Comparison of ENCODE assay signal across 26 mouse cellular contexts in genomic region chr3:123550487-123550886, GRCm38 (mm10).
DNase-seq lines count a peak whose midpoint lies in the region; ATAC-seq and TF ChIP-seq lines count a peak whose summit lies in the region.
"Had no signal": no experiment of that assay in that cellular context is flagged by ENCODE, and none has a peak within 500 bp of the region (broad histone marks: within the 10 kb centered on the region; RNA-seq: fewer than 3 reads in every experiment).

No protein-coding gene starts in this region.

- no peak overlapping the region for H3K4me3 ChIP-seq in liver, embryonic 13.5 days (replicated peaks)
- H3K4me3 ChIP-seq in liver, embryonic 12.5 days, result no peak overlapping the region
- no peak overlapping the region for H3K4me3 ChIP-seq in liver, embryonic 15.5 days (replicated peaks)
- H3K4me3 ChIP-seq in liver, postnatal 0 days (ENCODE audit: low read depth, low read length), result no peak overlapping the region
- H3K4me3 ChIP-seq: embryonic facial prominence, embryonic 13.5 days; embryonic facial prominence, embryonic 15.5 days; erythroblast, embryonic 14.5 days; forebrain, embryonic 10.5 days; forebrain, embryonic 12.5 days had no signal

- no peak overlapping the region for H3K27ac ChIP-seq in liver, embryonic 13.5 days
- no peak overlapping the region for H3K27ac ChIP-seq in liver, embryonic 12.5 days
- no peak overlapping the region for H3K27ac ChIP-seq in liver, embryonic 15.5 days (replicated peaks)
- H3K27ac ChIP-seq in liver, postnatal 0 days (ENCODE audit: low read depth), result no peak overlapping the region
- H3K27ac ChIP-seq: embryonic facial prominence, embryonic 13.5 days; embryonic facial prominence, embryonic 15.5 days; forebrain, embryonic 10.5 days; forebrain, embryonic 12.5 days had no signal

- no peaks in the 10 kb centered on the region for H3K9me3 ChIP-seq in liver, embryonic 13.5 days (replicated peaks)
- no peaks in the 10 kb centered on the region for H3K9me3 ChIP-seq in liver, embryonic 12.5 days (replicated peaks)
- H3K9me3 ChIP-seq in liver, embryonic 15.5 days (replicated peaks), result no peaks in the 10 kb centered on the region
- H3K9me3 ChIP-seq in liver, postnatal 0 days (ENCODE audit: low read length), result no peaks in the 10 kb centered on the region
- H3K9me3 ChIP-seq: embryonic facial prominence, embryonic 13.5 days; embryonic facial prominence, embryonic 15.5 days; forebrain, embryonic 10.5 days; forebrain, embryonic 12.5 days had no signal

- no peak for TF ChIP-seq CTCF in liver, postnatal 0 days (IDR thresholded peaks at IDR 0.05; ENCODE audit: low read depth)

- no peak overlapping the region for H3K9ac ChIP-seq in liver, embryonic 13.5 days
- no peak overlapping the region for H3K9ac ChIP-seq in liver, embryonic 12.5 days
- H3K9ac ChIP-seq in liver, embryonic 15.5 days, result no peak overlapping the region
- H3K9ac ChIP-seq in liver, postnatal 0 days (replicated peaks), result no peak overlapping the region
- H3K9ac ChIP-seq: embryonic facial prominence, embryonic 13.5 days; embryonic facial prominence, embryonic 15.5 days; forebrain, embryonic 12.5 days had no signal

- no peaks in the 10 kb centered on the region for H3K27me3 ChIP-seq in liver, embryonic 13.5 days
- H3K27me3 ChIP-seq in liver, embryonic 12.5 days (replicated peaks), result no peaks in the 10 kb centered on the region
- no peaks in the 10 kb centered on the region for H3K27me3 ChIP-seq in liver, embryonic 15.5 days
- no peaks in the 10 kb centered on the region for H3K27me3 ChIP-seq in liver, postnatal 0 days (ENCODE audit: insufficient read depth, low read length)
- H3K27me3 ChIP-seq: CH12.LX; embryonic facial prominence, embryonic 13.5 days; embryonic facial prominence, embryonic 15.5 days; forebrain, embryonic 12.5 days had no signal

- H3K36me3 ChIP-seq in liver, embryonic 13.5 days, result no peaks in the 10 kb centered on the region
- no peaks in the 10 kb centered on the region for H3K36me3 ChIP-seq in liver, embryonic 12.5 days
- no peaks in the 10 kb centered on the region for H3K36me3 ChIP-seq in liver, embryonic 15.5 days (replicated peaks)
- H3K36me3 ChIP-seq in liver, postnatal 0 days (replicated peaks; ENCODE audit: insufficient read depth, low read length), result no peaks in the 10 kb centered on the region
- H3K36me3 ChIP-seq: embryonic facial prominence, embryonic 13.5 days; forebrain, embryonic 10.5 days; forebrain, embryonic 12.5 days; G1E had no signal

- no peak for DNase-seq in liver, embryonic 13.5 days
- DNase-seq in liver, postnatal 0 days, result no peak
- no peak for DNase-seq in thymus, postnatal 4 days
- DNase-seq: adrenal gland, adult 2 months; adrenal gland, postnatal 10 days; adrenal gland, postnatal 25 days; B cell, adult 2 months; cerebellum, adult 11 months; cerebellum, adult 18-20 months; cerebellum, adult 8-10 months; cerebellum, adult 9-11 months; cerebellum, postnatal 14 days; cerebellum, postnatal 36 days; embryo, embryonic 11 days had no signal

- peak; percentile 34; the same call in 1 of the 2 replicates for ATAC-seq in liver, embryonic 13.5 days (ENCODE audit: low read depth)
- no peak for ATAC-seq in liver, embryonic 12.5 days
- peak; percentile 45; the same call in 1 of the 2 replicates for ATAC-seq in liver, embryonic 15.5 days (ENCODE audit: insufficient read depth)
- no peak for ATAC-seq in liver, postnatal 0 days
- ATAC-seq: CD4-positive, CD25-positive, alpha-beta regulatory T cell, adult 4 months; forebrain, embryonic 14.5 days; forebrain, embryonic 16.5 days had no signal

- peaks cover 8% of the 10 kb centered on the region for H3K4me1 ChIP-seq in liver, embryonic 13.5 days (replicated peaks)
- H3K4me1 ChIP-seq in liver, embryonic 12.5 days, result 0 out of 2 replicates have a peak, but pooled peaks cover 7% of the 10 kb centered on the region
- peaks cover 3% of the 10 kb centered on the region; the same call in 1 of the 2 replicates for H3K4me1 ChIP-seq in liver, embryonic 15.5 days (replicated peaks)
- H3K4me1 ChIP-seq in liver, postnatal 0 days (ENCODE audit: insufficient read depth), result no peaks in the 10 kb centered on the region
- H3K4me1 ChIP-seq: embryonic facial prominence, embryonic 13.5 days; embryonic facial prominence, embryonic 15.5 days; forebrain, embryonic 10.5 days; forebrain, embryonic 12.5 days had no signal

- H3K4me2 ChIP-seq in liver, embryonic 13.5 days, result no peak overlapping the region
- no peak overlapping the region for H3K4me2 ChIP-seq in liver, embryonic 12.5 days
- no peak overlapping the region for H3K4me2 ChIP-seq in liver, embryonic 15.5 days
- no peak overlapping the region for H3K4me2 ChIP-seq in liver, postnatal 0 days (ENCODE audit: low read depth, low read length)
- H3K4me2 ChIP-seq: embryonic facial prominence, embryonic 13.5 days; embryonic facial prominence, embryonic 15.5 days; forebrain, embryonic 12.5 days had no signal

- no peak for TF ChIP-seq EP300 in liver, postnatal 0 days (IDR thresholded peaks at IDR 0.05; ENCODE audit: low read depth)

- WGBS in liver, embryonic 13.5 days (ENCODE audit: insufficient replicate concordance), result 36% methylated on average over 3 of the region's 3 CpGs
- WGBS in liver, embryonic 12.5 days (ENCODE audit: insufficient replicate concordance), result 44% methylated on average over 3 of the region's 3 CpGs
- 35% methylated on average over 3 of the region's 3 CpGs for WGBS in liver, embryonic 15.5 days (ENCODE audit: insufficient replicate concordance)
- WGBS in liver, postnatal 0 days (ENCODE audit: insufficient replicate concordance), result 47% methylated on average over 3 of the region's 3 CpGs

Comparison
In these comparisons a context has a peak if more than half of its experiments do, and no peak if none do; other contexts are left out.
1. ATAC-seq: peak in liver, embryonic 13.5 days (single experiment) and liver, embryonic 15.5 days (single experiment); none in liver, embryonic 12.5 days (single experiment) and liver, postnatal 0 days (single experiment).